Mouse (Mus musculus): ENCODE measurements around the gene Tada2b.

Gene Tada2b

GRCm38 (mm10) chr5:36446166-36446890, 37.8 kb downstream of the Tada2b start:
- DNase-seq (ENCODE audit: inconsistent ontology term), result no peak

GRCm38 (mm10) chr5:36445028-36445427, 39.1 kb downstream of the Tada2b start:
- DNase-seq (ENCODE audit: inconsistent ontology term), result no peak

GRCm38 (mm10) chr5:36444611-36445010, 39.5 kb downstream of the Tada2b start:
- no peak for DNase-seq (ENCODE audit: inconsistent ontology term)

GRCm38 (mm10) chr5:36440741-36441140, 43.3 kb downstream of the Tada2b start:
- DNase-seq (ENCODE audit: inconsistent ontology term), result no peak

GRCm38 (mm10) chr5:36436858-36437257, 47.2 kb downstream of the Tada2b start:
- DNase-seq (ENCODE audit: inconsistent ontology term), result no peak

DNA sequence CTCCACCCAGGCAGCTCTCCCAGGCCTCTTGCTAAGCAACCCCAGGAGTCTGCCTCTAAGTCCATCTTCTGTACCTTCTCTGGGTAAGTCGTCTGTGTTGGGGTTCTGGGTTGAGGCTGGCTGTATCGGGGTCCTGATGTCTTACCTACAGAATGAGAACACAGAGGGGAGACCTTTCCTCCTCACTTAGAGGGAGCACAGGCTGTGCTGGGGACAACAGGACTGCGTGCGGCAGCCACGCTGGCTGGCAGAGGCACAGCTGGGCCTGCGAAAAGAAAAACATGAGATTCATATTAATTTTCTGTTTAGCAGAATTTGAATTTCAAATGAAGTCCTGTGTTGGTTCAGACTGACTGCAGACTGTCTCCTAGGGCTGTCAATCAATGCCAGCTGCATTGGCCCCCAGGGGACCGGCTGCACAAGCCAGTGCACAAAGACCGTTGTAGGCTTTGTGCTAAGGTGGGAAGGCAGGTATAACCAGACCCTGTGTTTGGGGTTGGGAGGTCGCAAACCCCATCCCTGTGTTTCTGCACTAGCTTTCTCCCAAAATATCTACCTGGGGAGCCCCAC, 49.6 kb downstream of the Tada2b start:
- DNase-seq (ENCODE audit: inconsistent ontology term), result no peak

GRCm38 (mm10) chr5:36431711-36432110, 52.4 kb downstream of the Tada2b start:
- no peak for DNase-seq (ENCODE audit: inconsistent ontology term)

- DNase-seq (ENCODE audit: inconsistent ontology term), result no peak
Observed at GRCm38 (mm10) chr5:36429551-36429950, 54.5 kb downstream of the Tada2b start.

- no peak for DNase-seq (ENCODE audit: inconsistent ontology term)
Observed at GRCm38 (mm10) chr5:36427831-36428230, 56.3 kb downstream of the Tada2b start.

- no peak for DNase-seq (ENCODE audit: inconsistent ontology term)
Observed at GRCm38 (mm10) chr5:36426404-36426803, 57.7 kb downstream of the Tada2b start.

GRCm38 (mm10) chr5:36424676-36425075, 59.4 kb downstream of the Tada2b start:
- DNase-seq (ENCODE audit: inconsistent ontology term), result no peak

Measured in Muller cell, postnatal 12 days (primary cell).